Mouse (Mus musculus): ENCODE data around the gene Fah.

Fah gene

DNA sequence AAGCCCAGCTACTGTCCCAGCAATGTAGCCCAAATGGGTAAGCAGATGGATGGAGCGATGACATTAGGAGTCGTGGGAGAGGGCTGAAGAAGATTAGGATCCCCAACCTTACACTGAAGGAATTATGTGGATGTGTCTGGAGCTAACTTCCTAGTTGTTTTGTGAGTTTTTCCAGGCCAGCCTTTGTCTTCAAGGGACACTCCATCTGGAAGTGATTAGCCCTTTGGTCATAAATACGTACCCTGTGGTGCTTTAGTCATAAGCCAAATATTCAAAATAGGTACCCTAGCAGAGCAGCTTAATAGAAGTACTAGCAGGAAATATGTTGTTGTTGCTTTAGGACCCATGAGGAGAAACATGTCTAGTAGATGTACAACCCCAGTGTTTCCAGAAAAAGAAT is 49.2 kb downstream of the Fah start:
- ChIA-PET CTCF (interaction anchor here in 1 of 4 experiments (0.5 kb wide), 1 partner anchor 344 kb away, joined by 4 read pairs; no protein-coding TSS in a partner anchor), POLR2A (interaction anchor here in 1 of 4 experiments (0.6 kb wide), 1 partner anchor 16 kb away, joined by 3 read pairs; no protein-coding TSS in a partner anchor)

DNA sequence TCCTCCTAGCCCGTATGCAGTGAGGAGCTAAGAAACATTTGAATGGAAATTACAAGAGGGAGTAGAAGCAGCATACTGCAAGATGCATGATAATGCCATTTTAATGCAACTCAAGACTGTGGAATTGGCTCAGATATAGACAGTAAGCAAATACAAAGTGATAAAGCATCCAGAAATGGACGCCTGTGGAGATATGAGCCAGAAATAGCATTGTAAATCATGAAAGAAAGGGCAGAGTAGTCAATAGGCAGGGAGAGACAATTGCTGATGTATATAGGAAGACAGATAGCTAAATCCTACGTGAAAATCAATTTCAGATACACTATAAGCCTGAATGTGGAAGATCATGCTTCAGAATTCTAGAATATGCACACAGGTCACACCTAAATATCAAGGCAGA is 51.2 kb downstream of the Fah start:
- ChIA-PET POLR2A (interaction anchor here in 1 of 4 experiments (0.7 kb wide), 1 partner anchor 27 kb away, joined by 3 read pairs; the partner anchor contains the start of gene Gm2115), CTCF (no interaction called here)

DNA sequence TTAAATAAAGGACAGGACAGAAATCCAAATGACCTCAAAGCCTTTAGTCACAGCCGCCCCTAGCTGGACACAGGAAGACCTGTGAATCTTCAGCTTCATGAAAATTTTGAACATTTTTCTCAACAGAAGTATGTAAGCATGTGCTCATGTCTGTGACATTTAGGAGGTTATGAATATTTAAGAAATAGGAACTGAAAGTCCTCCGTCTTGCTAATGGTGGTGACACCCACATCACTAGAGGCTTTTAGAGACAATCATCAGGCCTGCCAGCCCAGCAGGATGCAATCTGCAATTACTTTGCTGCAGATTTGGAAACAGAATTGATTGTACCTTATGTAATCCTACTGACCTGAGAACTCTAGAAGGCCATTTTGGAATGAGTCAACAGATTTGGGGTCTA is 55.0 kb downstream of the Fah start:
- ChIA-PET POLR2A (no interaction called here), CTCF (no interaction called here)

DNA sequence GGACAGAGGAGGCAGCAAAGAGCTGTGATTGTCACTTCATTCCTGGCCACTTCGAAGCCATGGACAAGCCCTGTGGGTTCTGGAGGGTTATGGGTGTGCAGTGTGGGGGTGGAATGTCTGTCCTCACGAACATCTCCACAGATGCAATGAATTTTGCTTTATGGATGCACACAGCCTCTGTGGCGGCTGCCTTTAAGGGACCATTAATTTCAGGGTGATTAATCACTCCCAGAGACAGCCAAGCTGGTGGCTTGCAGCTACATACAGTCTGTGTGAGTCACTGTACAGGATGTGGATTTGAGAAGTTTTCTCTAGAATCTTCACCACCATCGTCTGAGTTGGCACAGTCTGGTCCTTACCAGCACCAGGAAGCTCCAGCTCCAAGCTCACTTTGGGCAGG is 59.9 kb downstream of the Fah start:
- POLR2A ChIA-PET, result no interaction called here
- CTCF ChIA-PET, result interaction anchor here in 1 of 4 experiments (0.5 kb wide), 1 partner anchor 276 kb away, joined by 4 read pairs; no protein-coding TSS in a partner anchor

DNA sequence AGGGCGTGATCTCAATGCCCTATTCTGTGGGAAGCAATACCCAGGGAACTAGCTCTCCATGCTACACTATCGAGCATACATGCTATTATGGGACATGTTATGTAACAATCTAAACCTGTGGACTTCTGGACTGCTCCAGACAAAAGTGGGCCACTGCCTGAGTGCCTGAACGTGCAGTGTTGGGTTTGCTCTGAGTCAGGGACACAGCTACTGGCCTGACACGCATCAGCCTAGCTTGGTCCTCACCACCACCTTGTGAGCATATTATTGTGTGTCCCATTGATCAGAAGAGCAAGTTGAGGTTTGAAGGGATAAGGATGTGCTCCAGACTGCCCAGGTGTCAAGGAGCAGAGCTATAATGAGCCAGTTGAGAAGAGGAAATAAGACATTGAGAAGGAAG is 61.6 kb downstream of the Fah start:
- CTCF ChIA-PET, result no interaction called here

More for the DNA sequence above, 61.6 kb downstream of the Fah start:
- POLR2A ChIA-PET, result no interaction called here
